Mouse (Mus musculus): ENCODE results near the gene Gm45062.
"Not testable (repeated sequence)": the region's sequence is repeated elsewhere in the genome, so short reads cannot be mapped to it uniquely, and the experiment has no call there.

Gm45062 gene

GRCm38 (mm10) chr6:8312554-8312953, 53.3 kb downstream of the Gm45062 start:
- no peak for DNase-seq (ENCODE audit: low spot score in 2 of 2)

- DNase-seq (ENCODE audit: low spot score in 2 of 2), result no peak
Measured at GRCm38 (mm10) chr6:8316201-8316600, 57.0 kb downstream of the Gm45062 start.

- no peak for DNase-seq (ENCODE audit: low spot score in 2 of 2)
Measured at GRCm38 (mm10) chr6:8319591-8319990, 60.3 kb downstream of the Gm45062 start.

- not testable (repeated sequence) for DNase-seq (ENCODE audit: low spot score in 2 of 2)
Measured at GRCm38 (mm10) chr6:8331496-8331895, 72.2 kb downstream of the Gm45062 start.

GRCm38 (mm10) chr6:8333380-8333779, 74.1 kb downstream of the Gm45062 start:
- no peak for DNase-seq (ENCODE audit: low spot score in 2 of 2)

- no peak for DNase-seq (ENCODE audit: low spot score in 2 of 2)
Measured at GRCm38 (mm10) chr6:8336487-8337390, 77.5 kb downstream of the Gm45062 start.

GRCm38 (mm10) chr6:8339453-8339852, 80.2 kb downstream of the Gm45062 start:
- DNase-seq (ENCODE audit: low spot score in 2 of 2), result no peak

GRCm38 (mm10) chr6:8343271-8343670, 84.0 kb downstream of the Gm45062 start:
- no peak for DNase-seq (ENCODE audit: low spot score in 2 of 2)

- peak; percentile 37 to 61 for DNase-seq (ENCODE audit: low spot score in 2 of 2)
Measured at GRCm38 (mm10) chr6:8345219-8345856, 86.1 kb downstream of the Gm45062 start.

- DNase-seq (ENCODE audit: low spot score in 2 of 2), result no peak
Measured at GRCm38 (mm10) chr6:8347154-8347553, 87.9 kb downstream of the Gm45062 start.

- no peak for DNase-seq (ENCODE audit: low spot score in 2 of 2)
Measured at GRCm38 (mm10) chr6:8348344-8348743, 89.1 kb downstream of the Gm45062 start.

- DNase-seq (ENCODE audit: low spot score in 2 of 2), result no peak
Measured at GRCm38 (mm10) chr6:8349060-8349670, 89.9 kb downstream of the Gm45062 start.

- no peak for DNase-seq (ENCODE audit: low spot score in 2 of 2)
Measured at GRCm38 (mm10) chr6:8351507-8351906, 92.3 kb downstream of the Gm45062 start.

GRCm38 (mm10) chr6:8352533-8353168, 93.4 kb downstream of the Gm45062 start:
- DNase-seq (ENCODE audit: low spot score in 2 of 2), result no peak

GRCm38 (mm10) chr6:8353461-8353860, 94.2 kb downstream of the Gm45062 start:
- DNase-seq (ENCODE audit: low spot score in 2 of 2), result no peak

- DNase-seq (ENCODE audit: low spot score in 2 of 2), result no peak
Measured at GRCm38 (mm10) chr6:8354846-8355245, 95.6 kb downstream of the Gm45062 start.

- DNase-seq (ENCODE audit: low spot score in 2 of 2), result no peak
Measured at GRCm38 (mm10) chr6:8358232-8358631, 99.0 kb downstream of the Gm45062 start.

GRCm38 (mm10) chr6:8358782-8359181, 99.5 kb downstream of the Gm45062 start:
- no peak for DNase-seq (ENCODE audit: low spot score in 2 of 2)

- DNase-seq (ENCODE audit: low spot score in 2 of 2), result no peak
Measured at GRCm38 (mm10) chr6:8360805-8361204, 101.6 kb downstream of the Gm45062 start.

- DNase-seq (ENCODE audit: low spot score in 2 of 2), result no peak
Measured at GRCm38 (mm10) chr6:8364033-8364756, 104.9 kb downstream of the Gm45062 start.

- DNase-seq (ENCODE audit: low spot score in 2 of 2), result no peak
Measured at GRCm38 (mm10) chr6:8364757-8365150, 105.5 kb downstream of the Gm45062 start.
